Mouse (Mus musculus): Measurements from ENCODE around the gene Dgki. TPM values are rescaled to one million over a fixed set of nuclear protein-coding genes. Genes with fewer than 3 reads are reported as not detected.

Dgki gene
- polyA plus RNA-seq, 1 experiment: 2.0 TPM

DNA sequence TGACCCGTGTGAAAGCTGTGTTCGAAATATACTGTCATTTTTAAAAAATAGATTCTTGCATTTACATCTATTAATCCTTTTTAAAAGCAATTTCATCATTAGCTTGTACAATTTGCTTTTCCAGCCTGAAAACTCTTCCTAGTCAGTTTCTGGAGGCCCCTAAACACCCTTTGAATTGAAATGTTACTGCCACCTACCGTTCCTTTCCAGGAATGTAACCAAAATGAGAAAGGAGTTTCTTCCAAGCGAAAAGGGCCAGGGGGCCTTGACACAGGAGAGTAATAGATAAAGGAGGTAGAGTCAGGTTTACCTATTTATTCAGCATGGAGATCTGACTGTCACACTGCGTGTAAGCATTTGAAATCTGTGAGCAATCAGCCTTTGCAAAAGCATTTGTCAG is 396.2 kb downstream of the Dgki start:
- no peaks in the 10 kb centered on the region; the same call in 1 of the 2 replicates for H3K27me3 ChIP-seq (ENCODE audit: control insufficient read depth, insufficient read depth, low read length, poor library complexity, severe bottlenecking)
- no peaks in the 10 kb centered on the region for H3K9me3 ChIP-seq (replicated peaks; ENCODE audit: control insufficient read depth, insufficient read depth, low read length, poor library complexity, severe bottlenecking)
- no peaks in the 10 kb centered on the region for H3K36me3 ChIP-seq (ENCODE audit: control insufficient read depth, insufficient read depth, low read length, poor library complexity, severe bottlenecking)
- H3K9ac ChIP-seq (ENCODE audit: low read depth, poor library complexity, severe bottlenecking): no peak overlapping the region
- no peaks in the 10 kb centered on the region for H3K4me1 ChIP-seq (ENCODE audit: control insufficient read depth, insufficient read depth, low read length)
- no peak for TF ChIP-seq EP300 (IDR thresholded peaks at IDR 0.05; ENCODE audit: insufficient read depth, low read depth, low read length)
- no peak overlapping the region for H3K27ac ChIP-seq (ENCODE audit: insufficient read depth, low read length)
- H3K4me3 ChIP-seq (ENCODE audit: low read depth, low read length): no peak overlapping the region

GRCm38 (mm10) chr6:36903159-36903794 is 396.7 kb downstream of the Dgki start:
- Histone ChIP-seq H3K27ac (ENCODE audit: insufficient read depth, low read length) (no peak overlapping the region), H3K4me1 (ENCODE audit: control insufficient read depth, insufficient read depth, low read length) (no peaks in the 10 kb centered on the region), H3K9me3 (replicated peaks; ENCODE audit: control insufficient read depth, insufficient read depth, low read length, poor library complexity, severe bottlenecking) (no peaks in the 10 kb centered on the region), H3K36me3 (ENCODE audit: control insufficient read depth, insufficient read depth, low read length, poor library complexity, severe bottlenecking) (no peaks in the 10 kb centered on the region), H3K4me3 (ENCODE audit: low read depth, low read length) (no peak overlapping the region), H3K27me3 (ENCODE audit: control insufficient read depth, insufficient read depth, low read length, poor library complexity, severe bottlenecking) (no peaks in the 10 kb centered on the region; the same call in 1 of the 2 replicates), H3K9ac (ENCODE audit: low read depth, poor library complexity, severe bottlenecking) (no peak overlapping the region)
- TF ChIP-seq POLR2A (IDR thresholded peaks at IDR 0.05; ENCODE audit: insufficient read depth, low read length) (no peak), EP300 (IDR thresholded peaks at IDR 0.05; ENCODE audit: insufficient read depth, low read depth, low read length) (no peak), CTCF (IDR thresholded peaks at IDR 0.05; ENCODE audit: low read depth, low read length) (no peak)

DNA sequence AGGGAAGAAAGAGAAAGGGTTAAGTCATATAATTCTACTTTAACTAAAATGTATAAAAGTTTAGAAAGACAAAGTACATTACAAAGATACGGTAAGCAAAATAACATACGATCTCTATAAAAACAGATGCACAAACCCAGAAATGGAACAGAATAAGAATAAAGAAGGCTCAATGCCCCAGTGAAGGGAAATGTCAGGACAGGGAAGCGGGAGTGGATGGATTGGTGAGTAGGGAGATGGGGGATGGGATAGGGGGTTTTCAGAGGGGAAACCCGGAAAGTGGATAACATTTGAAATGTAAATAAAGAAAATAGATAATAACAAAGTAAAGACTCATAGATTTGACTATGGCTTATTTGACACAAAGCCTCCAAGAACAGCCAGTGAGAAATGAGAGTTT is 400.1 kb downstream of the Dgki start:
- no peaks in the 10 kb centered on the region for H3K9me3 ChIP-seq (replicated peaks; ENCODE audit: control insufficient read depth, insufficient read depth, low read length, poor library complexity, severe bottlenecking)
- no peaks in the 10 kb centered on the region for H3K4me1 ChIP-seq (ENCODE audit: control insufficient read depth, insufficient read depth, low read length)
- TF ChIP-seq POLR2A (IDR thresholded peaks at IDR 0.05; ENCODE audit: insufficient read depth, low read length) (no peak), EP300 (IDR thresholded peaks at IDR 0.05; ENCODE audit: insufficient read depth, low read depth, low read length) (no peak), CTCF (IDR thresholded peaks at IDR 0.05; ENCODE audit: low read depth, low read length) (no peak)
- no peak overlapping the region for H3K27ac ChIP-seq (ENCODE audit: insufficient read depth, low read length)
- no peak overlapping the region for H3K4me3 ChIP-seq (ENCODE audit: low read depth, low read length)
- no peaks in the 10 kb centered on the region for H3K36me3 ChIP-seq (ENCODE audit: control insufficient read depth, insufficient read depth, low read length, poor library complexity, severe bottlenecking)
- no peak overlapping the region for H3K9ac ChIP-seq (ENCODE audit: low read depth, poor library complexity, severe bottlenecking)
- no peaks in the 10 kb centered on the region for H3K27me3 ChIP-seq (ENCODE audit: control insufficient read depth, insufficient read depth, low read length, poor library complexity, severe bottlenecking)

GRCm38 (mm10) chr6:36898412-36898811 is 401.6 kb downstream of the Dgki start:
- Histone ChIP-seq H3K4me3 (ENCODE audit: low read depth, low read length) (no peak overlapping the region), H3K36me3 (ENCODE audit: control insufficient read depth, insufficient read depth, low read length, poor library complexity, severe bottlenecking) (no peaks in the 10 kb centered on the region), H3K27ac (ENCODE audit: insufficient read depth, low read length) (no peak overlapping the region)

DNA sequence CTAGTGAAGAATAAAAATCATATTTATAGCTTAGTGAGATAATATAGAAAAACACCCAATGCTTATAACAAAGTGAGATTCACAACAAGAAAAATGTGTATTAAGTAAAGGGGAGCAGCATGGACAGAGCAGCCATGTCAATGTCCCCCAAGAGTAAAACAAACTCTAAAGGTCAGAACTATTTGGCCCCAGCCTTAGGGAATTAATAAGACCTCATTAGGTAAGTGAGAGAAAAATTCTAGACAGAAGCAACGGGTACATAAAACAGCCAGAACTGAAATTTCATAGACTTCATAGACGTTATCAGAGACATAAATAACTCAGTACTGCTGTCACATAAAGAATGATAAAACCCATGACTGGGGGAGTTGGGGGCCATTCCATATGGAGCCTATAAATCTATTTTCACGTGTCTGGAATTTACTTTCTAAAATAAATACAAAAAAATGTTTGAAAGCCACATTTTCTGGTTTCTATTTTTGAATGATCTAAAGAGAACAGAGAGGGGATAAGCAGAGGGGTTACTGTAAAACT is 402.3 kb downstream of the Dgki start:
- TF ChIP-seq EP300 (IDR thresholded peaks at IDR 0.05; ENCODE audit: insufficient read depth, low read depth, low read length): no peak
- TF ChIP-seq POLR2A (IDR thresholded peaks at IDR 0.05; ENCODE audit: insufficient read depth, low read length): no peak
- TF ChIP-seq CTCF (IDR thresholded peaks at IDR 0.05; ENCODE audit: low read depth, low read length): no peak
- H3K27me3 ChIP-seq (ENCODE audit: control insufficient read depth, insufficient read depth, low read length, poor library complexity, severe bottlenecking): no peaks in the 10 kb centered on the region
- H3K4me3 ChIP-seq (ENCODE audit: low read depth, low read length): no peak overlapping the region
- no peak overlapping the region for H3K9ac ChIP-seq (ENCODE audit: low read depth, poor library complexity, severe bottlenecking)
- no peaks in the 10 kb centered on the region for H3K9me3 ChIP-seq (replicated peaks; ENCODE audit: control insufficient read depth, insufficient read depth, low read length, poor library complexity, severe bottlenecking)
- no peaks in the 10 kb centered on the region for H3K4me1 ChIP-seq (ENCODE audit: control insufficient read depth, insufficient read depth, low read length)
- H3K36me3 ChIP-seq (ENCODE audit: control insufficient read depth, insufficient read depth, low read length, poor library complexity, severe bottlenecking): no peaks in the 10 kb centered on the region
- H3K27ac ChIP-seq (ENCODE audit: insufficient read depth, low read length): no peak overlapping the region

More at GRCm38 (mm10) chr6:36898412-36898811, 401.6 kb downstream of the Dgki start:
- H3K27me3 ChIP-seq (ENCODE audit: control insufficient read depth, insufficient read depth, low read length, poor library complexity, severe bottlenecking): no peaks in the 10 kb centered on the region
- H3K9me3 ChIP-seq (replicated peaks; ENCODE audit: control insufficient read depth, insufficient read depth, low read length, poor library complexity, severe bottlenecking): no peaks in the 10 kb centered on the region
- no peak overlapping the region for H3K9ac ChIP-seq (ENCODE audit: low read depth, poor library complexity, severe bottlenecking)
- no peaks in the 10 kb centered on the region for H3K4me1 ChIP-seq (ENCODE audit: control insufficient read depth, insufficient read depth, low read length)
- TF ChIP-seq POLR2A (IDR thresholded peaks at IDR 0.05; ENCODE audit: insufficient read depth, low read length): no peak
- TF ChIP-seq CTCF (IDR thresholded peaks at IDR 0.05; ENCODE audit: low read depth, low read length): no peak
- TF ChIP-seq EP300 (IDR thresholded peaks at IDR 0.05; ENCODE audit: insufficient read depth, low read depth, low read length): no peak

DNA sequence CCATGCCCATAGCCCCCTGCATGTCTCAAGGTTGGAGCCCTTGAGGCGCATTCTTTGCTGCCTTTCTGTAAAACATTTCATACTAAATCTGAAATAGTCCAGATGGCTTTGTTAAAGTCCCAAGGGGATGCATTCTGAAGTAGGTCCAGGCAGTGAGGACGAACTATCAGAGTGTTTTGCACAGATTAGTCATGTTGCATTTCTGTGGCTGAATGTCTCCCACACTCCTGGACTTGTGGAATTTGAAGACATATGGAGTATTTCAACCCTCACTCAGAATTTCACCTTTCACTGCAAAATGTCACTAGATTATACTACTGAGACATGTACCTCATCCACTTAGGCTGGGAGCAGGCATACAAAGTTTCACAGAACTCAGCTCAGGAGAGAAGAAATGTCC is 403.3 kb downstream of the Dgki start:
- no peak overlapping the region for H3K4me3 ChIP-seq (ENCODE audit: low read depth, low read length)
- H3K9ac ChIP-seq (ENCODE audit: low read depth, poor library complexity, severe bottlenecking): no peak overlapping the region
- TF ChIP-seq CTCF (IDR thresholded peaks at IDR 0.05; ENCODE audit: low read depth, low read length) (no peak), EP300 (IDR thresholded peaks at IDR 0.05; ENCODE audit: insufficient read depth, low read depth, low read length) (no peak), POLR2A (IDR thresholded peaks at IDR 0.05; ENCODE audit: insufficient read depth, low read length) (no peak)
- no peaks in the 10 kb centered on the region for H3K4me1 ChIP-seq (ENCODE audit: control insufficient read depth, insufficient read depth, low read length)
- no peak overlapping the region for H3K27ac ChIP-seq (ENCODE audit: insufficient read depth, low read length)
- no peaks in the 10 kb centered on the region for H3K27me3 ChIP-seq (ENCODE audit: control insufficient read depth, insufficient read depth, low read length, poor library complexity, severe bottlenecking)
- no peaks in the 10 kb centered on the region for H3K9me3 ChIP-seq (replicated peaks; ENCODE audit: control insufficient read depth, insufficient read depth, low read length, poor library complexity, severe bottlenecking)
- no peaks in the 10 kb centered on the region for H3K36me3 ChIP-seq (ENCODE audit: control insufficient read depth, insufficient read depth, low read length, poor library complexity, severe bottlenecking)
